Mouse (Mus musculus): ENCODE results near the gene Zfp568. TPM values are rescaled to one million over a fixed set of nuclear protein-coding genes. Genes with fewer than 3 reads are reported as not detected.

Zfp568 gene
- total and polyA plus RNA-seq, 2 experiments from 2014 or later = 13.6 to 38.3 TPM

GRCm38 (mm10) chr7:30028572-30028971, 44.8 kb downstream of the Zfp568 start:
- 81% methylated on average over 3 of the region's 3 CpGs for WGBS
- DNase-seq (ENCODE audit: low spot score) (no peak), ATAC-seq (ENCODE audit: insufficient read depth, low read depth) (no peak)
- Histone ChIP-seq H3K27me3 (ENCODE audit: control insufficient read depth, insufficient read depth, low read length) (no peaks in the 10 kb centered on the region), H3K9ac (replicated peaks; ENCODE audit: low read depth, low read length) (no peak overlapping the region), H3K27ac (ENCODE audit: low read depth) (no peak overlapping the region), H3K36me3 (replicated peaks; ENCODE audit: control insufficient read depth, insufficient read depth, low read length) (peaks cover 30% of the 10 kb centered on the region), H3K4me3 (ENCODE audit: low read depth, low read length) (no peak overlapping the region), H3K4me1 (ENCODE audit: control insufficient read depth, insufficient read depth) (no peaks in the 10 kb centered on the region), H3K9me3 (replicated peaks; ENCODE audit: control insufficient read depth, low read length) (no peaks in the 10 kb centered on the region), H3K4me2 (ENCODE audit: low read depth, low read length) (no peak overlapping the region)
- TF ChIP-seq CTCF (IDR thresholded peaks at IDR 0.05; ENCODE audit: low read depth) (no peak), EP300 (IDR thresholded peaks at IDR 0.05; ENCODE audit: low read depth) (no peak)

GRCm38 (mm10) chr7:30030677-30031076, 46.9 kb downstream of the Zfp568 start:
- Histone ChIP-seq H3K4me3 (ENCODE audit: low read depth, low read length) (no peak overlapping the region), H3K27ac (ENCODE audit: low read depth) (no peak overlapping the region), H3K4me1 (ENCODE audit: control insufficient read depth, insufficient read depth) (no peaks in the 10 kb centered on the region), H3K27me3 (ENCODE audit: control insufficient read depth, insufficient read depth, low read length) (no peaks in the 10 kb centered on the region), H3K36me3 (replicated peaks; ENCODE audit: control insufficient read depth, insufficient read depth, low read length) (peaks cover 17% of the 10 kb centered on the region), H3K4me2 (ENCODE audit: low read depth, low read length) (no peak overlapping the region), H3K9ac (replicated peaks; ENCODE audit: low read depth, low read length) (no peak overlapping the region), H3K9me3 (replicated peaks; ENCODE audit: control insufficient read depth, low read length) (no peaks in the 10 kb centered on the region)
- 26% methylated on average over 6 of the region's 6 CpGs for WGBS
- ATAC-seq (ENCODE audit: insufficient read depth, low read depth) (no peak), DNase-seq (ENCODE audit: low spot score) (no peak)
- TF ChIP-seq EP300 (IDR thresholded peaks at IDR 0.05; ENCODE audit: low read depth) (no peak), CTCF (IDR thresholded peaks at IDR 0.05; ENCODE audit: low read depth) (no peak)

DNA sequence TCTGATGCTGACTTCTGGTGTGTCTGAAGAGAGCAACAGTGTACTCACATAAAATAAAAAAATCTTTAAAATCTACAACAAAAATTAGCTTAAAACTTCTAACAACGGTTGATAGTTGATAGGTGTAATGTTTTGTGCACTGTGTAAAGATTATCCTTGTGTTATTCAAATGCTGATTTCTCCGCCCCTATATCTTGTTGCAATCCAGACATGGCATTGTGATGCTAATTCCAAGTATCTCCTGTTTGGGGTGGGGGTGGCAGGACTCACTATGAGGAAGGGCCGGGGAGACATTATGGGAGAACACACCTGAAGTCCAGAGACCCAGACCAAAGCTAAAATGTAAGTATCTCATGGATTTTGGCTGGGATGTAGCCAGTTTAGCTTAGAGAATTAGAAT, 47.6 kb downstream of the Zfp568 start:
- 80% methylated on average over 3 of the region's 3 CpGs for WGBS
- ATAC-seq (ENCODE audit: insufficient read depth, low read depth) (no peak), DNase-seq (ENCODE audit: low spot score) (no peak)
- H3K27me3 ChIP-seq (ENCODE audit: control insufficient read depth, insufficient read depth, low read length) = no peaks in the 10 kb centered on the region
- no peaks in the 10 kb centered on the region for H3K4me1 ChIP-seq (ENCODE audit: control insufficient read depth, insufficient read depth)
- no peak overlapping the region for H3K9ac ChIP-seq (replicated peaks; ENCODE audit: low read depth, low read length)
- H3K4me3 ChIP-seq (ENCODE audit: low read depth, low read length) = no peak overlapping the region
- H3K36me3 ChIP-seq (replicated peaks; ENCODE audit: control insufficient read depth, insufficient read depth, low read length) = peaks cover 11% of the 10 kb centered on the region
- no peaks in the 10 kb centered on the region for H3K9me3 ChIP-seq (replicated peaks; ENCODE audit: control insufficient read depth, low read length)
- no peak overlapping the region for H3K4me2 ChIP-seq (ENCODE audit: low read depth, low read length)
- TF ChIP-seq EP300 (IDR thresholded peaks at IDR 0.05; ENCODE audit: low read depth) = no peak
- TF ChIP-seq CTCF (IDR thresholded peaks at IDR 0.05; ENCODE audit: low read depth) = no peak
- H3K27ac ChIP-seq (ENCODE audit: low read depth) = no peak overlapping the region

DNA sequence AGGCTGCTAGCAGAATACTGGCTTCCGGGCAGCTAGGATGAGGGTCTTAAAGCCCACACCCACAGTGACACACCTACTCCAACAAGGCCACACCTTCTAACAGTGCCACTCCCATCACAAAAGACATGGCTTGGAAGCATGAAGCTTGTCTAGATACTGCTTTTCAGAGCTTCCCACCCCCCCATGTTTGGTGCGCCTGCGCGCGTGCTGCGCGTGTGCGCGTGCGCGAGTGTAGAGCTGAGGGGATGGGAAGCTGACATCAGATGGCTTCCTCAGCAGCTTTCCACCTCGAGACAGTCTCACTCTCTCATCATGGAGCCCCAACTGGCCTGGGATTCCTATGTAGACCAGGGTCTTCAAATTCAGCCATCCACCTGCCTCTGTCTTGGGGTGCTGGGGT, 50.6 kb downstream of the Zfp568 start:
- Histone ChIP-seq H3K9me3 (replicated peaks; ENCODE audit: control insufficient read depth, low read length) (no peaks in the 10 kb centered on the region), H3K27me3 (ENCODE audit: control insufficient read depth, insufficient read depth, low read length) (no peaks in the 10 kb centered on the region), H3K36me3 (replicated peaks; ENCODE audit: control insufficient read depth, insufficient read depth, low read length) (peaks cover 20% of the 10 kb centered on the region), H3K27ac (ENCODE audit: low read depth) (no peak overlapping the region), H3K4me3 (ENCODE audit: low read depth, low read length) (no peak overlapping the region), H3K4me2 (ENCODE audit: low read depth, low read length) (no peak overlapping the region), H3K9ac (replicated peaks; ENCODE audit: low read depth, low read length) (no peak overlapping the region), H3K4me1 (ENCODE audit: control insufficient read depth, insufficient read depth) (no peaks in the 10 kb centered on the region)
- TF ChIP-seq CTCF (IDR thresholded peaks at IDR 0.05; ENCODE audit: low read depth) (no peak), EP300 (IDR thresholded peaks at IDR 0.05; ENCODE audit: low read depth) (no peak)
- ATAC-seq (ENCODE audit: insufficient read depth, low read depth) (no peak), DNase-seq (ENCODE audit: low spot score) (no peak)
- WGBS = 87% methylated on average over 12 of the region's 12 CpGs

GRCm38 (mm10) chr7:30044354-30044753, 60.6 kb downstream of the Zfp568 start:
- no peak overlapping the region for H3K27ac ChIP-seq (ENCODE audit: low read depth)
- no peaks in the 10 kb centered on the region for H3K36me3 ChIP-seq (replicated peaks; ENCODE audit: control insufficient read depth, insufficient read depth, low read length)
- no peaks in the 10 kb centered on the region for H3K9me3 ChIP-seq (replicated peaks; ENCODE audit: control insufficient read depth, low read length)
- DNase-seq (ENCODE audit: low spot score) (no peak), ATAC-seq (ENCODE audit: insufficient read depth, low read depth) (no peak)
- H3K4me3 ChIP-seq (ENCODE audit: low read depth, low read length) = no peak overlapping the region
- H3K4me2 ChIP-seq (ENCODE audit: low read depth, low read length) = no peak overlapping the region
- H3K9ac ChIP-seq (replicated peaks; ENCODE audit: low read depth, low read length) = no peak overlapping the region
- H3K27me3 ChIP-seq (ENCODE audit: control insufficient read depth, insufficient read depth, low read length) = no peaks in the 10 kb centered on the region
- WGBS = 55% methylated on average over 9 of the region's 9 CpGs
- no peaks in the 10 kb centered on the region for H3K4me1 ChIP-seq (ENCODE audit: control insufficient read depth, insufficient read depth)
- TF ChIP-seq CTCF (IDR thresholded peaks at IDR 0.05; ENCODE audit: low read depth) (no peak), EP300 (IDR thresholded peaks at IDR 0.05; ENCODE audit: low read depth) (no peak)

GRCm38 (mm10) chr7:30048126-30048525, 64.4 kb downstream of the Zfp568 start:
- H3K4me1 ChIP-seq (ENCODE audit: control insufficient read depth, insufficient read depth) = peaks cover 6% of the 10 kb centered on the region; the same call in 1 of the 2 replicates
- ATAC-seq (ENCODE audit: insufficient read depth, low read depth) = no peak
- H3K9ac ChIP-seq (replicated peaks; ENCODE audit: low read depth, low read length) = no peak overlapping the region
- no peaks in the 10 kb centered on the region for H3K9me3 ChIP-seq (replicated peaks; ENCODE audit: control insufficient read depth, low read length)
- TF ChIP-seq EP300 (IDR thresholded peaks at IDR 0.05; ENCODE audit: low read depth) (no peak), CTCF (IDR thresholded peaks at IDR 0.05; ENCODE audit: low read depth) (no peak)
- 60% methylated on average over 4 of the region's 4 CpGs for WGBS
- no peak overlapping the region for H3K27ac ChIP-seq (ENCODE audit: low read depth)
- no peak overlapping the region for H3K4me3 ChIP-seq (ENCODE audit: low read depth, low read length)
- no peaks in the 10 kb centered on the region for H3K36me3 ChIP-seq (replicated peaks; ENCODE audit: control insufficient read depth, insufficient read depth, low read length)
- no peak for DNase-seq (ENCODE audit: low spot score)
- no peaks in the 10 kb centered on the region for H3K27me3 ChIP-seq (ENCODE audit: control insufficient read depth, insufficient read depth, low read length)
- H3K4me2 ChIP-seq (ENCODE audit: low read depth, low read length) = no peak overlapping the region

All from heart, postnatal 0 days (tissue).